Comparison of ENCODE assay signal across 8 mouse cellular contexts in the genomic region with DNA sequence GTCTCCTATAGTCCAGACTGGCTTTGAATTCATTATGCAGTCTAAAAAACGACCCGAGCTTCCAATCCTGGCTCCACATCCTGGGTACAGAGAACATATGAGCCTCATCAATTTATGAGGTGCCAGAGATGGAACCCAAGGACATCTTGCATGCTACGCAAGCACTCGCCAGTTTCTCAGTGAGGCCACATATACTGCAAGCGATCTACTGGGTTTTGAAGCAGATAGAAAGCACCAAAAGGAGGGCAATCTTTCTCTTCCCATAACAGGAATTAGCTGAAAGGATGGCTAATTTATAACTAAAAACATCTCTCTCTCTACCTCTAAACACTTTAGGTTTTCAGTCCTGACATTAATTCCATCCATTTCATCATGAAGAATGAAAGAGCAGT. TPM values are rescaled to one million over a fixed set of nuclear protein-coding genes. Genes with fewer than 3 reads are reported as not detected.
A peak's percentile ranks its signal among the peaks of the same experiment; 100 is the strongest.
DNase-seq lines count a peak whose midpoint lies in the region; ATAC-seq and TF ChIP-seq lines count a peak whose summit lies in the region.

No protein-coding gene starts in this region.

- no peak for TF ChIP-seq CTCF in lung, adult 2 months (IDR thresholded peaks at IDR 0.05; ENCODE audit: insufficient read depth, low read length)

- H3K9me3 ChIP-seq in hindbrain, embryonic 15.5 days, result no peaks in the 10 kb centered on the region
- no peaks in the 10 kb centered on the region for H3K9me3 ChIP-seq in neural tube, embryonic 12.5 days

- peak overlapping the region; percentile 96 for H3K27ac ChIP-seq in hindbrain, embryonic 15.5 days (replicated peaks)
- no peak overlapping the region for H3K27ac ChIP-seq in neural tube, embryonic 12.5 days

- H3K9ac ChIP-seq in hindbrain, embryonic 15.5 days, result peak overlapping the region; percentile 76
- peak overlapping the region; percentile 74 for H3K9ac ChIP-seq in neural tube, embryonic 12.5 days

- peak overlapping the region; percentile 99 for H3K4me3 ChIP-seq in lung, adult 2 months (replicated peaks; ENCODE audit: extremely low read depth, low read depth, low read length)
- peak overlapping the region; percentile 70 for H3K4me3 ChIP-seq in hindbrain, embryonic 15.5 days
- H3K4me3 ChIP-seq in neural tube, embryonic 12.5 days, result peak overlapping the region; percentile 61

- TF ChIP-seq POLR2A in lung, adult 2 months (IDR thresholded peaks at IDR 0.05; ENCODE audit: borderline replicate concordance, extremely low read depth, low read depth, low read length), result no peak

- 33% methylated on average over 5 of the region's 5 CpGs for WGBS in lung, adult 2 months
- whole genome bisulfite sequencing in hindbrain, embryonic 15.5 days, result 35% methylated on average over 5 of the region's 5 CpGs
- WGBS in neural tube, embryonic 12.5 days, result 39% methylated on average over 5 of the region's 5 CpGs

- H3K4me1 ChIP-seq in lung, adult 2 months (ENCODE audit: control insufficient read depth, insufficient read depth, low read length), result peaks cover 3% of the 10 kb centered on the region; the same call in 1 of the 2 replicates
- H3K4me1 ChIP-seq in hindbrain, embryonic 15.5 days (replicated peaks), result peaks cover 16% of the 10 kb centered on the region
- peaks cover 6% of the 10 kb centered on the region; the same call in 1 of the 2 replicates for H3K4me1 ChIP-seq in neural tube, embryonic 12.5 days

- no peak for ATAC-seq in hindbrain, embryonic 15.5 days (ENCODE audit: low FRiP score, low read depth)
- 0 out of 2 replicates have a peak, but pooled peaks have one; percentile 23 for ATAC-seq in neural tube, embryonic 12.5 days (ENCODE audit: low FRiP score, low read depth)

- peaks cover 19% of the 10 kb centered on the region for H3K27me3 ChIP-seq in hindbrain, embryonic 15.5 days
- no peaks in the 10 kb centered on the region; the same call in 1 of the 2 replicates for H3K27me3 ChIP-seq in neural tube, embryonic 12.5 days (replicated peaks)

- DNase-seq in lung, adult 2 months, result no peak
- DNase-seq in lung, postnatal 10 days, result no peak
- DNase-seq in embryo, embryonic 11 days, result peak; percentile 22
- no peak for DNase-seq in left cerebral cortex, adult 11 months (ENCODE audit: low spot score)
- DNase-seq in thymus, postnatal 10 days (ENCODE audit: low spot score in 2 of 2), result no peak
- no peak for DNase-seq in ovary, postnatal 14 days (ENCODE audit: low spot score)

- H3K4me2 ChIP-seq in hindbrain, embryonic 15.5 days, result peak overlapping the region; percentile 72
- H3K4me2 ChIP-seq in neural tube, embryonic 12.5 days (replicated peaks), result peak overlapping the region; percentile 83

- H3K36me3 ChIP-seq in hindbrain, embryonic 15.5 days, result peaks cover 10% of the 10 kb centered on the region
- peaks cover 11% of the 10 kb centered on the region for H3K36me3 ChIP-seq in neural tube, embryonic 12.5 days

RNA-seq across cellular contexts. Expression of a gene that starts 0.9 kb away (rescaled TPM):
- polyA plus RNA-seq in lung, adult 2 months (2012; rRNA removed), result 18.8 and 22.2 TPM in 2 replicates
- polyA plus RNA-seq in hindbrain, embryonic 15.5 days (2015; fragmentation: Nextera tagmentation; extraction: Ambion mirVana), result 109 and 110 TPM in 2 replicates
- polyA plus RNA-seq in neural tube, embryonic 12.5 days (2016; fragmentation: Nextera tagmentation; extraction: Ambion mirVana), result 105 and 120 TPM in 2 replicates

RNA-seq across cellular contexts. Expression of a gene that starts 6.1 kb away (rescaled TPM):
- polyA plus RNA-seq in lung, adult 2 months (2012; rRNA removed), result 42.3 and 51.2 TPM in 2 replicates
- 99.8 and 106 TPM in 2 replicates for polyA plus RNA-seq in hindbrain, embryonic 15.5 days (2015; fragmentation: Nextera tagmentation; extraction: Ambion mirVana)
- 103 and 111 TPM in 2 replicates for polyA plus RNA-seq in neural tube, embryonic 12.5 days (2016; fragmentation: Nextera tagmentation; extraction: Ambion mirVana)

RNA-seq across cellular contexts. Expression of a gene that starts 12.9 kb away (rescaled TPM):
- polyA plus RNA-seq in lung, adult 2 months (2012; rRNA removed), result 40.6 and 49.0 TPM in 2 replicates
- polyA plus RNA-seq in hindbrain, embryonic 15.5 days (2015; fragmentation: Nextera tagmentation; extraction: Ambion mirVana), result 44.2 and 53.6 TPM in 2 replicates
- polyA plus RNA-seq in neural tube, embryonic 12.5 days (2016; fragmentation: Nextera tagmentation; extraction: Ambion mirVana), result 52.0 and 54.3 TPM in 2 replicates

RNA-seq across cellular contexts. Expression of a gene that starts 23.8 kb away (rescaled TPM):
- polyA plus RNA-seq in lung, adult 2 months (2012; rRNA removed), result 72.0 and 75.8 TPM in 2 replicates
- polyA plus RNA-seq in hindbrain, embryonic 15.5 days (2015; fragmentation: Nextera tagmentation; extraction: Ambion mirVana), result 105 and 107 TPM in 2 replicates
- polyA plus RNA-seq in neural tube, embryonic 12.5 days (2016; fragmentation: Nextera tagmentation; extraction: Ambion mirVana), result 88.3 and 95.6 TPM in 2 replicates

RNA-seq across cellular contexts. Expression of a gene that starts 35.0 kb away (rescaled TPM):
- polyA plus RNA-seq in lung, adult 2 months (2012; rRNA removed), result 34.5 and 47.0 TPM in 2 replicates
- polyA plus RNA-seq in hindbrain, embryonic 15.5 days (2015; fragmentation: Nextera tagmentation; extraction: Ambion mirVana), result 47.3 and 51.6 TPM in 2 replicates
- polyA plus RNA-seq in neural tube, embryonic 12.5 days (2016; fragmentation: Nextera tagmentation; extraction: Ambion mirVana), result 50.9 and 57.3 TPM in 2 replicates
